Mouse (Mus musculus): ENCODE measurements around the gene Car5a.

DNA sequence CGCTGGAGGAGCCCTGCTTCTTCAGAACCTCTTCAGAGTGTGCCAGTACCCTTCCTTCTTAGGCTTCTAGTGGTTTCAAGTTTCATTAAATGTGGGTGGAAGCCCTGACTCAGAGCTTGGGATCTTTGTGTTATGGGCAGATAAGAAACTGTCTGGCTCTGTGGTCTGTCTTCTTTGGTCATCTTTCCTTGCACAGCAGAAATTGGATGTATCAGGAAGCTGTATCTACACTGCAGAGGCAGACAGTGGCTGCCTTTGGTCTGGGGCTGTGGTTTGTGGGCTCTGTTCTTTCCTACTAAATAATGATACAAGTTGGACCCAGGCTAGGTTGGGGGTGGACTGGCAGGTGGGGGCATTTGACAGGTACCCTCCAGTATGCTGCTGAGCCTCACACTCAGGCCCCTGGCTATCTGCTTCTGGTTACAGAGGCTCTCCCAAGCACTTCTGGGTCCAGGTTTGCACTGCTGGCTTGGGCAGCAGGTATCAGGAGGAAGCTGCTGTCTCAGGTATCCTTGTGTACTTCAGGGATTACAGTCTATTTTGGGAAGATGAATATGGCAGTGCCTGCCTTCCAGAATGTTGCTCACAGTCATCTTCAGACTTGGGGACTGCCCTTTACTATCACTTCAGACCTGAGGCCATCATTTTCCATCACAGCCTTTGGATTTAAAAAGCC is 11.3 kb upstream of the Car5a start:
- TF ChIP-seq POLR2A (IDR thresholded peaks at IDR 0.05; ENCODE audit: insufficient read depth, low read depth, low read length) (0 out of 2 replicates have a peak, but pooled peaks have one; percentile 11), EP300 (IDR thresholded peaks at IDR 0.05; ENCODE audit: insufficient read depth, low read depth, low read length) (no peak), CTCF (IDR thresholded peaks at IDR 0.05) (no peak)

Data from heart, adult 2 months (tissue).